Mouse (Mus musculus): ENCODE data around the gene Gm49510.

DNA sequence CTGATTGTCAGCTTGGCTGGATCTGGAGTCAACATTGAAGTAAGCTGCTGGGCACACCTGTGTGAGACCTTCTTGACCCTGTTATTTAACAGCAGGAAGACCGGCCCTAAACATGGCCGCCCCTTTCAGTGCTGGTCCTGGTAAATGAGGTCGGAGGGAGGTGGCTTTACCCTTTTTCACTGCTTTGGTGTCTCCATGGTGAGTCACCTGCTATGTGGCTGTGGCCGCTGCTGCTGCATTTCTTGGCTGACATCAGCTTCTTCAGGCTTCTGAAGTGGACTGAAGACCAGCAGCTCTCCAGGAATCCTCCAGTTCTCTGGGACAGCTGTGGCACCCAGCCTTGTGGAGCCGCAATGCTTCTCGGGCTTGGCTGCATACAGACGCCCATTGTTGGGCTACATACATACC is 30.6 kb upstream of the Gm49510 start:
- TF ChIP-seq POLR2AphosphoS2 (IDR thresholded peaks at IDR 0.05; ENCODE audit: low read depth, low read length) (no peak), CTCF (conservative IDR thresholded peaks at IDR 0.05 in 1 of 2, IDR thresholded peaks at IDR 0.05 in 1 of 2; ENCODE audit: low read depth in 2 of 2, low read length in 2 of 2) (no peak), TCF12 (IDR thresholded peaks at IDR 0.05; ENCODE audit: low read depth, low read length) (no peak), UBTF (IDR thresholded peaks at IDR 0.05; ENCODE audit: low read depth, low read length) (no peak), USF1 (IDR thresholded peaks at IDR 0.05; ENCODE audit: low read depth, low read length) (no peak), NRF1 (IDR thresholded peaks at IDR 0.05; ENCODE audit: low read depth, low read length) (no peak)
